Mouse (Mus musculus) bone marrow macrophage, adult 2 months (primary cell): ENCODE results near the gene Exoc4.

ENCODE experiments used
- CTCF ChIP-seq: IDR thresholded peaks from 2 replicates; pipeline ENCODE4 v1.5.1; 2012; ENCODE audit warnings: low read depth, mild to moderate bottlenecking, low read length, moderate library complexity
- POLR2A ChIP-seq: IDR thresholded peaks from 2 replicates; pipeline ENCODE4 v1.6.1; 2012; ENCODE audit warnings: mild to moderate bottlenecking, low read depth, low read length, borderline replicate concordance

GRCm38 (mm10) chr6:33244546-33244945, 4.3 kb upstream of the Exoc4 start:
- TF ChIP-seq CTCF (no peak), POLR2A (no peak)
